Mouse (Mus musculus) cortical plate, adult 2 months (tissue): Measurements from ENCODE around the gene Pax4. TPM values are rescaled to one million over a fixed set of nuclear protein-coding genes. Genes with fewer than 3 reads are reported as not detected.

Source experiments
- H3K27ac ChIP-seq: fragments of 200-500 bp; 2 replicates; pipeline ENCODE4 v1.5.1; 2012; ENCODE audit warnings: low read length, control low read depth, inconsistent platforms; ENCODE audit not compliant: insufficient read depth
- H3K4me1 ChIP-seq: fragments of 200-500 bp; 2 replicates; pipeline ENCODE4 v1.6.1; 2011; ENCODE audit warnings: low read length; ENCODE audit not compliant: control insufficient read depth, insufficient read depth
- H3K4me3 ChIP-seq: fragments of 200-500 bp; 2 replicates; pipeline ENCODE4 v1.5.1; 2011; ENCODE audit warnings: mild to moderate bottlenecking, low read length, control low read depth; ENCODE audit not compliant: insufficient read depth
- CTCF ChIP-seq: fragments of 200-500 bp; IDR thresholded peaks from 2 replicates; pipeline ENCODE4 v1.5.1; 2011; ENCODE audit warnings: mild to moderate bottlenecking, control low read depth, low read length; ENCODE audit not compliant: insufficient read depth; ENCODE audit errors: extremely low read depth
- POLR2A ChIP-seq: fragments of 200-500 bp; IDR thresholded peaks from 2 replicates; pipeline ENCODE4 v1.6.1; 2011; ENCODE audit warnings: mild to moderate bottlenecking, low read length, control low read depth; ENCODE audit not compliant: insufficient read depth; ENCODE audit errors: extremely low read depth
- polyA plus RNA-seq: library from polyadenylated mRNA; depleted of rRNA; stranded (reverse); fragments of >200 nt; gene quantifications from 2 replicates; pipeline ENCODE4 v1.2.3, GENCODE M21; 2012

Pax4 gene
- polyA plus RNA-seq, 1 experiment, result 0.10 TPM

DNA sequence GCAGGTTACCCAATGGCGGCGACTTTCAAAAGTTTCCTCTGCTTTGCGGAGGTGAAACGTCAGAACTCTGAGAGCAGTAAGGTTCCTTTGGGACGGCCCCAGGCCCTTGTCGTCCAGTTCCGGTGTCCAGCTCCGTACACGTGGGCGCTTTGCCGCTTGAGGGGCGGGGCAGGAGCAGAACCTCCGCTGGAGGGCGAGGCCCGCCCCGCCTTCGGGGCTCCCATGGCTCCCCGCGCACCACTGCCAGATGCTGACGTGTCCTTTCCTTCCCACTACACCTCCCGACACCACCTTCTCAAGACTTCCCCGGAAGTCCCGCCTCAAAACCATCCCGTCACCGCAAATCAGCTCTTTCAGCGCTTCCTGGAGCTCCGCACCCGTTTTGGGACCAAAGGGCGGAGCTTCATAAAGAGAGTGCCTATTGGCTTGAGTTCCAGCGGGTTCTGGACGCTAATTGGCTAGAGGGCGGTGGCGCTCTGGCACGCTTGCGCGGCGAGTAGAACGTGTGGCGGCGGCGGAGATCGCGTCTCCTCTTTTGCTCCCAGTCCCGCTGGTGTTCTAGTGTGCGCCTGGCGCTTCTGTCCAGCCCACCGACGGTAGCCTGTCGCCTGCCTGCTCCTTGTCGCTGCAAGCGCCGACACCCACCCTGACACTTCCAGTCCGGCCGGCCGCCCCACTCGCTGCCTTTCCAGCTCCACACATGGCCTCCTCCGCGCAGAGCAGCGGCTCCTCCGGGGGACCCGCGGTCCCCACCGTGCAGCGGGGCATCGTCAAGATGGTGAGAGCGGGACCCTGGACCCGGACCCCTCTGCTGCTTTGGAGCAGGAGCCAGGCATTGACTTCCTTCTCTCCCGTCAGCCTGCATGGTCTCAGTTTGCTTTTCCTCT lies 31.0 kb upstream of the Pax4 start:
- peak overlapping the region; percentile 48 for H3K4me3 ChIP-seq
- TF ChIP-seq CTCF, result no peak
- peak; percentile 91 for TF ChIP-seq POLR2A
- H3K4me1 ChIP-seq, result peaks cover 1% of the 10 kb centered on the region
- H3K27ac ChIP-seq, result no peak overlapping the region

DNA sequence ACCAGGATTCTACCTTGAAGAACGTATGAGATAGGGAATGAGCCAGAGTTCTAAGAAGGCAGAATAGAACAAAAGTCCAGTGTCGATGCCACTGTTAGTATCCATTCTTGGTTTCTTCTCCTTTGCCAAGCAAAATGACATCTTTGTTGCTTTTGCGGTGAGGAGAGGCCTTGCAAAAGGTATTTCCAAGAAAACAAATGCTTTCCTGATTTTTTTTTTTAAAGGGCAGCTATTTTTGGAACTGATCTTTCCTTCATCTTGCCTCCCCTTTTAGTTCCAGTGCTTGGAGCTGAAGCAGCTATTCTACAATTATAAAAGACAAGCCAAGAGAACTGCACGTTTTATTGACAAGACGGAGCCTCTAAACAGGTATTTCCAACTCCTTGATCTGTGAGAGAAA lies 25.7 kb upstream of the Pax4 start, which contains the start of gene Snd1:
Snd1 (plus strand) TSS at position 301 of the 400 bp plus-strand sequence.
- Histone ChIP-seq H3K4me1 (no peaks in the 10 kb centered on the region), H3K27ac (no peak within 1 kb of the TSS), H3K4me3 (no peak within 1 kb of the TSS)
- TF ChIP-seq CTCF (no peak), POLR2A (no peak)

DNA sequence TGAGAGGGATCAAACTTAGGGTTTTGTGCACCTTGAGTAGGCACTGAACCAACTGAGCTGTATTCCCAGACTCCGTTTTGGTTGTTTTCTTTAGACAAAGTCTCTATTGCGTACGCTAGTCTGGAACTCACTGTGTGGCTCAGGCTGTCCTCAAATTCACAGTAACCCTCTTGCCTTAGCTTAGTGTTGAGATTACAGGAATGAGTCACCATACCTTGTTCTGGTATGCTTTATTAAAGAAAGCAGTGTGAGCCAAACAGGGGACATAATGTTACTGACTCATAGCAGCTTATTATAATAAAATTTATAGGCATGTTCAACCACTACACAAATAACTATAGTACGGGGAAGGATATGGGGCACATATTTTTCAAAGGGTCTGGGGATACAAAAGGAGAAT lies 25.1 kb upstream of the Pax4 start:
- H3K4me1 ChIP-seq, result no peaks in the 10 kb centered on the region
- H3K27ac ChIP-seq, result no peak overlapping the region
- no peak overlapping the region for H3K4me3 ChIP-seq
- TF ChIP-seq CTCF (no peak), POLR2A (no peak)

DNA sequence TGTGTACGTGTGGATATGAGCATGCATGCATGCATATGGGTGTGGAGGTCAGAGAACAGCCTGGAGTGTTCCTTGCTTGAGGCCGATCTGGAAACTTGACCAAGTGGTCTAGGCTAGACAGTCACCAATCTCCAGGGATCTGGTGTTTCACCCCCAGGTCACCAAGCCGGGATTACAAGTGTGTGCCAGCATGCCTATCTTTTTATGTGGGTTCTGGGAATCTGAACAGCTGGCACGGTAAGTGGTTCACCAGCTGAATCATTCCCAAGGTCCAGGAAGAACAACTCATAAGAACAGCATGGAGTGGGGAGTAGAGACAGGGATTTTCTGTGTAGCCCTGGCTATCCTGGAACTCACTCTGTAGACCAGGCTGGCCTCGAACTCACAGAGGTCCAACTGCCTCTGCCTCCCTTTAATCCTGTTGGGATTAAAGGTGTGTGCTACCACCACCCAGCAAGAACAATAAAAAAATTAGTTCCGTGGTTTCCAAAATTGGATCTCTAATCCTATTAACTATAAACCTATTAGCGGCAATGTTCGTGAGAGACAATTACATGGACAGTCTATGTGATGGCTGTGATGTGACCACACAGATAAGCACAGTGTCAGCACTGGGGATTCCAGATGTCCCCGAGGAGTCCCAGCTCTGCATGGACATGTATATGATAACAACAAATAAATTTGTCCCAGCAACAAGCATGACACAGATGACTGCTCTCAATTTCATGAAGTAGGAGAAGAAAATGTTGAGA lies 22.3 kb upstream of the Pax4 start:
- Histone ChIP-seq H3K27ac (no peak overlapping the region), H3K4me1 (no peaks in the 10 kb centered on the region), H3K4me3 (no peak overlapping the region)
- TF ChIP-seq POLR2A, result no peak
- no peak for TF ChIP-seq CTCF

DNA sequence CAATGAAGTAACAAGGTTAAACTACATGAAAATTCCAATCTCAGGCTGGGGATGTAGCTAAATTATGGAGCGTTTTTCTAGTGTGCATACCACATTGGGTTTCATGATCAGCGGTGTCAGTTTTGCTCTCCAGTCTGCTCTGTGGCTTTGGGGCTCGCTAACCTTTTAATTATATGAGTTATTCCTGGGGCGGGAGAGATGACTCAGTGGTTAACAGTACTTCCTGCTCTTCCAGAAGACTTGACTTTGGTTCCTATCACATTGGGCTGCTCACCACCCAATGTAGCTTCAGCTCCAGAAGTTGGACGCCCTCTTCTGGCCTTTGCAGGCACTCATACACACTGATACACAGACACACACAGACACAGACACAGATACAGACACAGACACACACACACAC lies 21.5 kb upstream of the Pax4 start:
- TF ChIP-seq POLR2A (no peak), CTCF (no peak)
- Histone ChIP-seq H3K27ac (no peak overlapping the region), H3K4me3 (no peak overlapping the region), H3K4me1 (no peaks in the 10 kb centered on the region)

DNA sequence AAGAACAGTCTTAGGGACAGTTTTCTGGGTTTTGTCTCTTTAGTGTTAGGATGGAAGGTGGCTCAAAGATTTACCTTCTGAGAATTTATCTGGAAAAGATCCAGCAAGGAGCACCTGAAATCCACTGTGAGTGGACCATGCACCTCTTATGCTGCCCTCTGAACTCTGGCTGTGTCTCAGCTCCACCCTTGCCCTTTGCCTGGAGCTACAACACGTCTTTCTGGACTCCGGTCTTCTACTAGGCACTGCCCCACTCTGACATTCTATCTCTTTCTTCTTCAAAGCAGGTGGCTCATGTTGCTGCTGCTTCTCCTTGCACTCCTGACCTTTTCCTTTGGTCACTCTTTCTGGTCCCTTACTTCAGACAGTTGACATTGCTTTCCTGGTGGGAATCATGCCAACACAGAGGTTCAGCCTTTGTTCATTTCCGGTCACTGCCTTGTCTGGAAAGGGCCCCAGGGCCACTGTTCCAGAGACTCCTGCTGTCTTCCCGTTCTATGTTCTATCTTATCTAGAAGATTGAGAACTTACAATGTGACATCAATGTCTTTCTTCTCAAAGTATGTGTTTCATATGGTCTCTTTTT lies 21.0 kb upstream of the Pax4 start:
- Histone ChIP-seq H3K27ac (no peak overlapping the region), H3K4me1 (no peaks in the 10 kb centered on the region), H3K4me3 (no peak overlapping the region)
- no peak for TF ChIP-seq POLR2A
- TF ChIP-seq CTCF, result no peak

DNA sequence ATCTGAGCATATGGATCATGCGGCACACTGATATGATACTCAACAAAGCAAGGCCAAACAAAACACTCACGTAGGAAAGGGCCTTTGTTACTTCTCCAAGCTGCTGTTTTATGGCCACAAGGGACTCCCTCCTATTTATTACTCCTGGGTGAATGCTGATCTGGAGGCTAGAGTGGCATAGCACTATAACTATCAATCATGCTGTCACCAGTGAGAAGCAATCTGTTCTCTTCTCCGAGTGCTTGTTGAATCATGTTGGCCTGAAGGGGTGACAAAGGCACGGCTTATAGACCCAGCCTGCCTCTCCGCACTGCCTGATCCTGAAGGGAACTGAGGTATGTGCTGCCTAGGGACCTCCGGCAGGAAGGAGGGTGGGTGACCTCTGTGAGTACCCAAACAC lies 15.5 kb upstream of the Pax4 start:
- Histone ChIP-seq H3K27ac (no peak overlapping the region), H3K4me3 (no peak overlapping the region), H3K4me1 (no peaks in the 10 kb centered on the region)
- TF ChIP-seq POLR2A (no peak), CTCF (no peak)

DNA sequence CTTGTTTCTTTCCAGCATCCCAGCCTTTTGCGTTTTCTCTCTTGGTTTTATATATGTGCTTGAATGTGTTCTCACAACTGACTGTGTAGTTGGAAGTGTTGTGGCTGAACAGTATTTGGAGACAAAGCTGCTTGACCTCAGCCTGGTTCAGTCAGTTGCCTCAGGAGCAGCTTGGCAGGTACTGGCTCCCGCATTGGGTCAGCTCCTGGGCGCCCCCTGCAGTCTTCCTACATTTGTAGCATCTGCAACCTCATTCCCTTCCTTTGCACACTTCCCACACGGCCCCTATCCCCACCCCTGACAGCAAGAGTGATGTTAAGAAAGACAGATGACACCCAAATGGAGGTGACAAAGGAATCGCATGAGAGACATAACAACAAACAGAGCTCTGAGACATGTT lies 11.4 kb upstream of the Pax4 start:
- no peaks in the 10 kb centered on the region for H3K4me1 ChIP-seq
- no peak overlapping the region for H3K4me3 ChIP-seq
- peak; percentile 44 for TF ChIP-seq CTCF
- no peak for TF ChIP-seq POLR2A
- H3K27ac ChIP-seq, result no peak overlapping the region

DNA sequence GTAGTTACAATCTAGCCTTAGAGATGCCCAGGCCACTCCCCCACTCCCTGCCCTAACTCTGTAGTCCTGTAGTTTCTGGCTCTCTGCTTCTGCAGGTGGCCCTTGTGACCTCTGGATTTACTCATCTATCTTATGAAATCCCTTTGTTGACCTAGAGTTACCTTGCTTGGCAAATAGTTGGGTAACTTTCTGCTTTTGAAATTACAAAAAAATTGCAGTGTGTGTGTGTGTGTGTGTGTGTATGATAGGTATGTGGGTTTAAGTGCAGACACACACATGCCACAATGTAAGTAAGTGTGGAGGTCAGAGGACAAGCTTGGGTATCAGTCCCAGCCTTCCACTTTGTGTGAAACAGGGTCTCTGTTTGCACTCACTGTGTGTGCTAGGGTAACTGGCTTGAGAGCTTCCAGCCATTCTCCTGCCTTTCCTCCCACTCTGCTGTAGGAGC lies 10.1 kb upstream of the Pax4 start:
- Histone ChIP-seq H3K27ac (no peak overlapping the region), H3K4me1 (no peaks in the 10 kb centered on the region), H3K4me3 (no peak overlapping the region)
- no peak for TF ChIP-seq CTCF
- TF ChIP-seq POLR2A, result no peak
